Mouse (Mus musculus) heart, embryonic 14.5 days (tissue): ENCODE measurements around the gene Hdac10. TPM values are rescaled to one million over a fixed set of nuclear protein-coding genes. Genes with fewer than 3 reads are reported as not detected.
A peak's percentile ranks its signal among the peaks of the same experiment; 100 is the strongest.

Source experiments
- ATAC-seq: fragments of 200-750 bp; cut with Nextera tagmentation; 2 replicates; pipeline ENCODE4 v1.8.0; 2017; ENCODE audit warnings: low read depth, moderate TSS enrichment; ENCODE audit not compliant: insufficient number of reproducible peaks, insufficient read depth, low FRiP score
- H3K27ac ChIP-seq, 2 experiments: fragments of 200-500 bp in 1 of 2; fragments of 300-500 bp in 1 of 2; sonication (generic) in 1 of 2; replicated peaks in 1 of 2; 2 replicates each; pipeline ENCODE4 v1.5.1; 2012 to 2014; ENCODE audit warnings: low read depth in 2 of 2, low read length in 2 of 2, control low read depth in 1 of 2, mild to moderate bottlenecking in 1 of 2, mixed read lengths in 1 of 2; ENCODE audit not compliant: control insufficient read depth in 1 of 2, insufficient read depth in 1 of 2
- H3K27me3 ChIP-seq: fragments of 300-500 bp; sonication (generic); 2 replicates; pipeline ENCODE4 v1.6.1; 2014; ENCODE audit warnings: mild to moderate bottlenecking, low read length, control low read depth; ENCODE audit not compliant: control insufficient read depth, insufficient read depth
- H3K36me3 ChIP-seq: fragments of 300-500 bp; sonication (generic); 2 replicates; pipeline ENCODE4 v1.6.1; 2014; ENCODE audit warnings: mild to moderate bottlenecking, control low read depth, low read length, mixed read lengths; ENCODE audit not compliant: control insufficient read depth, insufficient read depth
- H3K4me1 ChIP-seq, 2 experiments: fragments of 200-500 bp in 1 of 2; fragments of 300-500 bp in 1 of 2; sonication (generic) in 1 of 2; 2 replicates each; pipeline ENCODE4 v1.6.1; 2012 to 2014; ENCODE audit warnings: low read length in 2 of 2, control low read depth in 1 of 2, mixed read lengths in 1 of 2; ENCODE audit not compliant: control insufficient read depth in 2 of 2, insufficient read depth in 2 of 2
- H3K4me2 ChIP-seq: fragments of 300-500 bp; sonication (generic); 2 replicates; pipeline ENCODE4 v1.6.1; 2014; ENCODE audit warnings: mild to moderate bottlenecking, low read length
- H3K4me3 ChIP-seq, 2 experiments: fragments of 200-500 bp in 1 of 2; fragments of 300-500 bp in 1 of 2; sonication (generic) in 1 of 2; 2 replicates each; pipeline ENCODE4 v1.5.1; 2012 to 2014; ENCODE audit warnings: low read length in 2 of 2, mild to moderate bottlenecking in 2 of 2, control low read depth in 1 of 2, low read depth in 1 of 2, moderate library complexity in 1 of 2; ENCODE audit not compliant: control insufficient read depth in 1 of 2, insufficient read depth in 1 of 2
- H3K9ac ChIP-seq: fragments of 300-500 bp; sonication (generic); 2 replicates; pipeline ENCODE4 v1.6.1; 2014; ENCODE audit warnings: mild to moderate bottlenecking, low read length
- H3K9me3 ChIP-seq: fragments of 300-500 bp; sonication (generic); 2 replicates; pipeline ENCODE4 v1.6.1; 2016; ENCODE audit warnings: low read length, control low read depth; ENCODE audit not compliant: control insufficient read depth
- WGBS: fragments of 180-500 bp; shearing (Covaris S2); extraction: QIAGEN DNeasy Blood & Tissue Kit; methylation state at CpG from one replicate; pipeline ENCODE4 v1.1.7; 2014; 5-methylcytosine and 5-hydroxymethylcytosine counted together
- polyA plus RNA-seq: library from polyadenylated mRNA; unstranded; fragments of >200 nt; fragmentation: Nextera tagmentation; extraction: Ambion mirVana; gene quantifications from 2 replicates; pipeline ENCODE4 v1.2.1, GENCODE M21; 2014

Hdac10 gene
- polyA plus RNA-seq, 1 experiment from 2014 or later: 11.0 TPM

GRCm38 (mm10) chr15:89084826-89085225, 43.7 kb downstream of the Hdac10 start:
- H3K4me3 ChIP-seq: no peak overlapping the region
- H3K27ac ChIP-seq: no peak overlapping the region
- no peak for ATAC-seq
- 89% methylated on average over 2 of the region's 2 CpGs for WGBS
- peaks cover 2 to 3% of the 10 kb centered on the region in 2 experiments; a peak in 3 of 4 replicates for H3K4me1 ChIP-seq
- peaks cover 67% of the 10 kb centered on the region for H3K36me3 ChIP-seq
- H3K9ac ChIP-seq: no peak overlapping the region
- H3K9me3 ChIP-seq: no peaks in the 10 kb centered on the region
- no peaks in the 10 kb centered on the region for H3K27me3 ChIP-seq
- no peak overlapping the region for H3K4me2 ChIP-seq

- Histone ChIP-seq H3K36me3 (peaks cover 75% of the 10 kb centered on the region), H3K27ac (no peak overlapping the region)
Observed at GRCm38 (mm10) chr15:89083906-89084305, 44.6 kb downstream of the Hdac10 start.

GRCm38 (mm10) chr15:89078208-89078836, 50.2 kb downstream of the Hdac10 start:
- no peak for ATAC-seq

More at GRCm38 (mm10) chr15:89083906-89084305, 44.6 kb downstream of the Hdac10 start:
- Histone ChIP-seq H3K4me3 (no peak overlapping the region), H3K27me3 (no peaks in the 10 kb centered on the region), H3K4me2 (no peak overlapping the region), H3K4me1 (peaks cover 0 to under 1% of the 10 kb centered on the region in 2 experiments; a peak in 1 of 4 replicates), H3K9me3 (no peaks in the 10 kb centered on the region), H3K9ac (no peak overlapping the region)
- no peak for ATAC-seq
- 100% methylated on average over 1 of the region's 1 CpGs for WGBS

GRCm38 (mm10) chr15:89076156-89076731, 52.3 kb downstream of the Hdac10 start:
- Histone ChIP-seq H3K9ac (peak overlapping the region; percentile 96), H3K4me3 (peak overlapping the region; percentile 82 to 92), H3K27me3 (no peaks in the 10 kb centered on the region), H3K27ac (peak overlapping the region; percentile 84 to 96), H3K36me3 (peaks cover 18% of the 10 kb centered on the region), H3K4me1 (peaks cover 34 to 46% of the 10 kb centered on the region in 2 experiments), H3K4me2 (peak overlapping the region; percentile 83), H3K9me3 (no peaks in the 10 kb centered on the region)
- WGBS: under 1% methylated on average over 39 of the region's 39 CpGs
- peak; percentile 2; the same call in 1 of the 2 replicates for ATAC-seq

More at GRCm38 (mm10) chr15:89078208-89078836, 50.2 kb downstream of the Hdac10 start:
- peak overlapping the region; percentile 30 for H3K9ac ChIP-seq
- 0 out of 4 replicates have a peak overlapping the region, but pooled peaks of 1 of the 2 experiments have one; percentile 30 for H3K27ac ChIP-seq
- peaks cover 31 to 41% of the 10 kb centered on the region in 2 experiments for H3K4me1 ChIP-seq
- H3K27me3 ChIP-seq: no peaks in the 10 kb centered on the region
- peaks cover 39% of the 10 kb centered on the region for H3K36me3 ChIP-seq
- 0 out of 4 replicates have a peak overlapping the region, but pooled peaks of 1 of the 2 experiments have one; percentile 92 for H3K4me3 ChIP-seq
- no peaks in the 10 kb centered on the region for H3K9me3 ChIP-seq
- WGBS: 60% methylated on average over 9 of the region's 9 CpGs
- H3K4me2 ChIP-seq: peak overlapping the region; percentile 83

- H3K4me1 ChIP-seq: peaks cover 34 to 48% of the 10 kb centered on the region in 2 experiments
- H3K9me3 ChIP-seq: no peaks in the 10 kb centered on the region
- peak overlapping the region; percentile 82 to 92 for H3K4me3 ChIP-seq
- H3K9ac ChIP-seq: peak overlapping the region; percentile 96
- H3K27me3 ChIP-seq: no peaks in the 10 kb centered on the region
- peak; percentile 88 for ATAC-seq
- H3K4me2 ChIP-seq: peak overlapping the region; percentile 83
- WGBS: 0% methylated on average over 47 of the region's 59 CpGs
- H3K27ac ChIP-seq: peak overlapping the region; percentile 91 to 96
- H3K36me3 ChIP-seq: peaks cover 12% of the 10 kb centered on the region
Observed at GRCm38 (mm10) chr15:89075478-89076147, 52.9 kb downstream of the Hdac10 start.

GRCm38 (mm10) chr15:89074613-89075477, 53.7 kb downstream of the Hdac10 start, which contains the start of gene Trabd:
Gene Trabd, plus strand, starts transcription at chr15:89075124.
- H3K4me1 ChIP-seq: peaks cover 34 to 51% of the 10 kb centered on the region in 2 experiments
- H3K27me3 ChIP-seq: no peaks in the 10 kb centered on the region
- peak within 1 kb of the TSS; percentile 83 for H3K4me2 ChIP-seq
- peaks cover 11% of the 10 kb centered on the region for H3K36me3 ChIP-seq
- H3K4me3 ChIP-seq: peak within 1 kb of the TSS; percentile 82 to 92
- 12% methylated on average over 11 of the region's 11 CpGs for WGBS
- 0 out of 2 replicates have a peak, but pooled peaks have one; percentile 1 for ATAC-seq
- peak within 1 kb of the TSS; percentile 91 to 96 for H3K27ac ChIP-seq
- H3K9ac ChIP-seq: peak within 1 kb of the TSS; percentile 96
- H3K9me3 ChIP-seq: no peaks in the 10 kb centered on the region
